Mouse (Mus musculus) mouse embryonic stem cell (cell line): ENCODE data around the gene Cic.
"Not testable (repeated sequence)": the region's sequence is repeated elsewhere in the genome, so short reads cannot be mapped to it uniquely, and the experiment has no call there.

ENCODE experiments used
- in situ Hi-C, 2 experiments: fragments of 300-500 bp; cut with MboI; formaldehyde crosslinking; loops; 1 replicate in 1 of 2; 3 replicates in 1 of 2; pipeline ENCODE4 v1.14.3; 2019 to 2020; ENCODE audit warnings: low sequenced_read_pairs in 2 of 2, low pct_unique_long_range_greater_than_20kb in 1 of 2, mixed read lengths in 1 of 2; ENCODE audit not compliant: unreplicated experiment in 1 of 2

Cic gene

DNA sequence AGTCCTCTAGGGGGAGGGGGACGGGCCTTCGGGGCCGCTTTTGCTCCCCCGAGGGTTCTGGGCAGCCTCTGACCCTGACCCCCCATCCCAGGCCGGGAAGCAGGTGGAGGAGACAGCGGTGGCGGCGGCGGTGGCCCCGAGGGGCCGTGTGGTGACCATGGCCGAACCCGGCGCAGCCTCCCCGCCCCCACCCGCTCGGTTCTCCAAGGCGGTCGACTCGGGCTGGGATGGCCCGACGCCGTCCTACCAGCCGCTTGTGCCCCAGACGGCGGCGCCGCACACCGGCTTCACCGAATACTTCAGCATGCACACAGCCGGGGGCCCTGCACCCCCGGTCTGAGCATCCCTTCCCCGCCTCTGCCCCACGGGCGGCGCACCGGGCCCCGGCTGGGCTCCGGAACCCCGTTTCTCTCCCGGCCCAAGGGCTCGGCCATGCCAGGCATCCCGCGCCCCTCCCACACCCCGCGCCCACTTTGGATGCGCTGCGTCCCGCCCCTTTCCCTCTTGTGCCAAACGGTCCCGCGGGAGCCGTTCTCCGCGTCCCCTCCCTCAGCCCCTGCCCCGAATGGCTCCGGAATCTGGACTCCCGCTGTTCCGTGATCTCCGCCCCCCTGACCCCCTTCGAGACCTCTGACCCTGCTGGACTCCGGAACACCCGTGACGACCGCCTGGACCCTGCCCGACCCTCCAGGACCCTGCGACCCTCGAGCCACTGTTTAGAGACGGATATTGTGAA, 48.0 kb downstream of the Cic start:
- in situ Hi-C loops, result no loop called here

DNA sequence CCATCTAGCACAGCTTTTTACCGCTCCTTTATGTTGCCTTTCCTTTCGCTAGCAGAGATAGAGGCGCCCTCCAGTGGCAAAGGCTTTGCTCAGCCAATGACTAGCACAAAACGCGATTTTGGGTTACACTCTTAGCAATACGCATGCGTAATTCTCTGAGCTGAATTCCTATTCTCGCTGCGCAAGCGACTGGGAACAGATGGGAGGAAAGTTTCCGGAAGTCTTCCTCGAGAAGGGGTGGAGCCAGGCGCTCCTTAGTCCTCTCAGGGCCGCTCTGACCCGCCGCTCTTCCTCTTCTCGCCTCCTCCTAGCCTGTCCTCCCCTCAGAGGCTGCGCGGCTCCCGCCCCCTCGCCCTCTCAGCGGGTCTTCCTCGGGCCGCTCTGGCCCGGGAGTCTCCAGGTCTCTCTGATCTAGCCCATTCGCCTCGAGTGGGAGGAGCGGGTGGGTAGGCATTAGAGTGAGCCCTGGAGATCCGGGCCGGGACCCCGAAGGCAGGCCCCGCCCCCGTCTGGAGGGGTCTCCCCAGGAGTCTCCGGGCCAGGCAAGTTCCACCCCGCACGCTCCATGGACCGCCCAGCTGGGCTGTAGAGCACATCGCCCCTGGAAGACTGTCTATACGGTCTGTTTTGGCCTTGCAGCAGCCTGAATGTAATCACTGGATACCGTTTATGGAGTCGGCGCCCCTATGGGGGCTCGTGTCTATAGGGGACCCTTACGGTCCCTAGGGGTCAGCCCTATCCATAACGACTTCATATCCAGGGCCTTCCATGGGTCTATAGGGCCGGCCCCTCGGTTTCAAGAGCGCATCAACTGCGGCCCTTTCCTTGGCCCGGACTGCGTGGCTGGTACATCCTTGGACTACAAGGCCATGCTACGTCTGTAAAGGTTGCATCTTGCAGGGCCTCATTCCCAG, 49.3 kb downstream of the Cic start, which contains the start of gene Megf8:
Megf8 (plus strand) TSS at position 633 of the 914 bp plus-strand sequence.
- in situ Hi-C loops, result no loop called here

DNA sequence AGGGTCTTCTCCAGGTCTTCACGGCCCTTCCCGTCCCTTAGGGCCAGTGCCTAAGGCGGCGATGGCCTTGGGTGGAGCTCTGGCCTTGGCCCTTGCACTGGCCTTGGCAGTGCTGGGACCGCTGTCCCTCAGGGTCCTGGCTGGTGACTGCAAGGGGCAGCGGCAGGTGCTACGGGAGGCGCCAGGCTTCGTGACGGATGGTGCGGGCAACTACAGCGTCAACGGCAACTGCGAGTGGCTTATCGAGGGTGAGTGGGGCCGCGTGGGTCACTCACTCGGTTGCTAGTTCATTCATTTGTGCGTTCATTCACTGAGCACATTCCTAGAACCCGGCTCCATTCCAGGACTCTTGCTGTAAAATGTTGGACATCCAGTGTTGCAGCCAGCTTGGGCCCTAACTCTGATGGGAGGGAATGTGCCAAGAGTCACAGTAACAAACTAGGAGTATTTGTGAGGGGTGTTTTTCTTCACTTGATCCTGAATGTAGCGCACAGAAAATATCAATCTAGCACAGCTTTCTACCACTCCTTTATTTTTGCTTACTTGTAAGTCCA, 50.0 kb downstream of the Cic start:
- in situ Hi-C loops, result no loop called here

DNA sequence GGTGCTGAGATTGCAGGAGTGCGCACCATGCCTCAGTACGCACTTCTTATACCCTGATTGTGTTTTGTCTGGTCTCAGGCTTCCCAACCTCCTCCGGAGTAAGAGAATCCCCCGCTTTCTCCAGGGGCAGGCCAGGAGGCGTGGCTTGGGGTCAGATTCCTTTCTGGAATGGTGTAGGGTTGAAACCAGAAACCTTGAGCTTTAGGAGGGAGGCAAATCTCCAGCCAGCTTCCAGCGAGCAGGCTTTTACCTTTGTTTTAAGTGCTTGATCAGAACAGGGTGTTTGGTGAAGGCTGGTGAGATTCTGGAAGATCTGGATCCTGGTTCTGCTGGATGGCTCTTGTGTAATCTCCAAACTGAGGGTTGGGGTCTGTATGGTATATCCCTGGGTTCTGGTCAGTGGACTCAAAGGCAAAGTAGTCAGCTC, 54.6 kb downstream of the Cic start:
- in situ Hi-C loops, result no loop called here

DNA sequence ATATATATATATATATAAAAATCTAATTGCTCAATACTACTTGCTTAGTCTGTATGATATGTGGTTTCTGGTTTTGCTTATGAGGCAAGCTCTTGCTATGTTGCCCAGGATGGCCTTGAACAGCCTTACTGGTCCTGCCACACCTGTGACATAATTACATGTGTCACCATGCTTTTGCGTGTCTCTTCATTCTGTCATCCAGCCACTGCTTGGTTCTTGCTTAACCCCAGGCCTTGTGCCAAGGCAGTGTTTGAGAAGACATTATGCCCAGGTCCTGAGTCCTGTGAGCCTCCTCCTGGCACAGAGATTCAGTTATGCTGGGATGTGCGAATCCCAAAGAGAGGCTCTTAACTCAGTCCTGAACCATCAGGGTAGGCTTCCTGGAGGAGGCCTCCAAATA, 55.7 kb downstream of the Cic start:
- in situ Hi-C loops, result no loop called here

DNA sequence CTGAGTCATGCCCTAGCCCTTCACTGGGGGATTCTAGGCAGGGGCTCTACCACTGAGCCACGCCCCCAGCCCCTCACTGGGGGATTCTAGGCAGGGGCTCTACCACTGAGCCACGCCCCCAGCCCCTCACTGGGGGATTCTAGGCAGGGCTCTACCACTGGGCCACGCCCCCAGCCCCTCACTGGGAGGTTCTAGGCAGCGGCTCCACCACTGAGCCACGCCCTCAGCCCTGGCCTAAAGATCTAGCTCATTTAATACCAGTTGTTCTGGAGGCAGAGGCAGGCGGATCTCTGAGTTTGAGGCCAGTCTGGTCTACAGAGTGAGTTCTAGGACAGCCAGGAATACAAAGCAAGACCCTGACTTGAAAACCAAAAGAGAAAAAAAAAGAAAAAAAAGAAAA, 57.9 kb downstream of the Cic start:
- in situ Hi-C loops, result not testable (repeated sequence)

DNA sequence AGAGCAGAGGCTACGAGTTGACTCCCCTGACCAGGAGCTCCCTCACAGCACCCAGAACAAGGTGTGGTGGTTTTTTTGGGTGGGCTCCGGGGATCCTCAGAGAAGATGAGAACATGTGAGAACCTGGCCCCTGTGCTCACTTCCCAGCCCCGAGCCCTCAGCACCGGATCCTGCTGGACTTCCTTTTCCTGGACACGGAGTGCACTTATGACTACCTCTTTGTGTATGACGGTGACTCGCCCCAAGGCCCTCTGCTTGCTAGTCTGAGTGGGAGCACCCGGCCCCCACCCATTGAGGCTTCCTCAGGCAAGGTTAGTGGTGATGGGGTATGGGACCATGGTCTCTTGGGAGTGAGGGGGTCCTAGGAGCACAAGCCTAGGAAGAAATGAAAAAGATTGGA, 58.7 kb downstream of the Cic start:
- in situ Hi-C loops, result no loop called here

DNA sequence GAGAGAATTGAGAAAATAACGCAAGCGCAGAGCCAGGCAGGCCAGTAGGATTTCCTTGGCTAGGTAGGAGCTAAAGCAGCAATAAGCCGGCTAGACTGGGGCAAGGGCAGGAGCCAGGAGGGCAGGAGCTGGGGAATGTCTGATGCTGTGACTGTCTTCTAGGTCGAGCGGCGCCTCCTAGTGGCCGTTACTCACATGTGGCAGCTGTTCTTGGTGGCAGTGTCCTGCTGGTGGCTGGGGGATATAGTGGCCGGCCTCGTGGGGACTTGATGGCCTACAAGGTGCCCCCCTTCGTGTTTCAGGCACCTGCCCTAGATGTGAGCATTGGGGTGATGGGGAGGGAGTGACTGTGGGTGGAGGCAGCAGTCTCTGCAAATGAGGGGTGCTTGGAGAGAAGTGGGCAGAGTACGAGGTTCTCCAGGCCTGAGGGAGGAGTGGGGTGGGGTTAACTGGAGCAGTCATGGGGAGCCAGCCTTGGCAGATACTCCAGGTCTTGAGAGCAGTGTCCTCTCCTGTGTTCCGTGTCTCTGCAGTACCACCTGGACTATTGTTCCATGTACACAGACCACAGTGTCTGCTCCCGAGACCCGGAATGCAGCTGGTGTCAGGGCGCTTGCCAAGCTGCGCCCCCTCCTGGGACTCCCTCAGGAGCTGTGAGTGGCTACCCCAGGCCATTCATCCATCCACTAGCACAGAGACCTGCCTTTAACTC, 66.2 kb downstream of the Cic start:
- in situ Hi-C loops, result loop anchor here in 1 of 2 experiments (10.0 kb wide), 1 partner anchor 229 kb away; no protein-coding TSS in a partner anchor

DNA sequence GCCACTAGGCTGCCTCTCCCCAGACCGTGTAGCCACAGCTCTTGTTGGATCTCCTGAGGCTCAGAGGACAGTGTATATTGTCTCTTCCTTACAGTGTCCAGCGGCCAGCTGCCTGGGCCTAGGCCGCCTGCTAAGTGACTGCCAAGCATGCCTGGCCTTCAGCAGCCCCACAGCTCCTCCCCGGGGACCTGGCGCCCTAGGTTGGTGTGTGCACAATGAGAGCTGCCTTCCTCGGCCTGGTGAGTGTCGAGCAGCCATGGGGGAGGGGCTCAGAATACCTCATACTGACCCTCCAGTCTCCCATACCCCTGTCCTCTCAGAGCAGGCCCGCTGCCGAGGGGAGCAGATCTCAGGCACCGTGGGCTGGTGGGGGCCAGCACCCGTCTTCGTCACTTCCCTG, 67.0 kb downstream of the Cic start:
- in situ Hi-C loops, result loop anchor here in 1 of 2 experiments (10.0 kb wide), 1 partner anchor 230 kb away; no protein-coding TSS in a partner anchor

DNA sequence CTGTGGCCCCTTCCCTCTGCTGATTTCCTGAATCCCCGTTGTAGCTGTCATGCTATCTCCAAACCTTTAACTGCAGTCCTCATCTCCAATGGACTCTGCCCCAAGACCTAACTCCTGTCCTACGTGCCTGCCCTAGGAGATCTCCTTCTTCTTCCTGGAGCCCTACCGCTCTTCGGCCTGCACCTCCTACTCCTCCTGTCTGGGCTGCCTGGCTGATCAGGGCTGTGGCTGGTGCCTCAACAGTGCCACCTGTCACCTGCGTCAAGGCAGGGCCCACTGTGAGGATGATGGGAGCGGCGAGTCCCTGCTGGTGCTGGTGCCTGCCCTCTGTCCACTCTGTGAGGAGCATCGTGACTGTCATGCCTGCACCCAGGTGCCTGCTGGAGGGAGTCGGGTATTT, 71.8 kb downstream of the Cic start:
- in situ Hi-C loops, result loop anchor here in 1 of 2 experiments (10.0 kb wide), 1 partner anchor 235 kb away; no protein-coding TSS in a partner anchor

DNA sequence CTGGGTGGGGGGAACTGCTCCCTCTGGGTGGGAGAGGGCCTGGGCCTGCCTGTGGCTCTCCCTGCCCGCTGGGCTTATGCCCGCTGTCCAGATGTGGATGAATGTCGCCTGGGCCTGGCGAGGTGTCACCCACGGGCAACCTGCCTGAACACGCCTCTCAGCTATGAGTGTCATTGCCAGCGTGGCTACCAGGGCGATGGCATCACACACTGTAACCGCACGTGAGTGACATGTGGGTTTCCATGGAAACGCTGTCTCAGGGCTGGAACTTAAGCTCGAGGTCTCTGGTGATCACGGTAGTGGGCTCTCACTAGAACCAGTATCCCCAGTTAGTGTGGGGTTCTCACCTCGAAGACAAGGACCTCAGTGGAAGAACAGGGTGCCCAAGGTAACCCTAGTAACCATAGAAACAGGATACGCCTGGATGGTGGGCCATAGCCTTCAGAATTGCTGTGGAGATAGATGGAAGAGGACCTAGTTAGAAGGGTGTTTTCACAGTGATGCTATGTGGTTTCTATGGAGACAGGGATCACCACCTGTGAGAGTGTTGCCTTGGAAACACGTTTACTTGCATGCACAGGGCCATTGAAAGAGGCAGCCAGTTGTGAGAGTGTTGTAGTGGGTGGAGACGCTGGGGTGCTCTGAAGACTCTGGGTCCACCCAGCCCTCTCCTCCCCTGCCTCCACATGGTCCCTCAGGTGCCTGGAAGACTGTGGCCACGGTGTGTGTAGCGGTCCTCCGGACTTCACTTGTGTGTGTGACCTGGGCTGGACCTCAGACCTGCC, 73.7 kb downstream of the Cic start:
- in situ Hi-C loops, result no loop called here
